Mouse (Mus musculus) MEL (cell line): ENCODE measurements around the gene Podxl2. TPM values are rescaled to one million over a fixed set of nuclear protein-coding genes. Genes with fewer than 3 reads are reported as not detected.

ENCODE experiments used
- DNase-seq: peaks from one replicate; pipeline ENCODE4 v3.0.0; 2011; ENCODE audit warnings: low read depth, low spot score
- H3K27ac ChIP-seq: 2 replicates; pipeline ENCODE4 v1.5.1; 2012; ENCODE audit warnings: low read depth, mild to moderate bottlenecking, control low read depth, low read length, moderate library complexity; ENCODE audit not compliant: control insufficient read depth
- H3K27me3 ChIP-seq, 2 experiments: fragments of 150-350 bp in 1 of 2; sonication (generic) in 1 of 2; 2 replicates each; pipeline ENCODE4 v1.6.1; 2012; ENCODE audit warnings: low read length in 2 of 2, mild to moderate bottlenecking in 2 of 2, improper control_type of control experiment in 1 of 2, moderate library complexity in 1 of 2; ENCODE audit not compliant: insufficient read depth in 2 of 2, control insufficient read depth in 1 of 2
- H3K36me3 ChIP-seq, 2 experiments: 2 replicates each; pipeline ENCODE4 v1.6.1; 2012 to 2014; ENCODE audit warnings: low read length in 2 of 2, improper control_type of control experiment in 1 of 2, inconsistent platforms in 1 of 2, mild to moderate bottlenecking in 1 of 2; ENCODE audit not compliant: insufficient read depth in 2 of 2, control insufficient read depth in 1 of 2
- H3K4me1 ChIP-seq, 2 experiments: fragments of 150-350 bp in 1 of 2; sonication (generic) in 1 of 2; 2 replicates each; pipeline ENCODE4 v1.6.1; 2012; ENCODE audit warnings: low read length in 2 of 2, improper control_type of control experiment in 1 of 2, mild to moderate bottlenecking in 1 of 2; ENCODE audit not compliant: insufficient read depth in 2 of 2, control insufficient read depth in 1 of 2
- H3K4me3 ChIP-seq, 2 experiments: fragments of 150-350 bp in 1 of 2; sonication (generic) in 1 of 2; 2 replicates each; pipeline ENCODE4 v1.5.1; 2012; ENCODE audit warnings: low read depth in 2 of 2, low read length in 2 of 2, mild to moderate bottlenecking in 2 of 2, moderate library complexity in 2 of 2, control low read depth in 1 of 2, improper control_type of control experiment in 1 of 2; ENCODE audit not compliant: control insufficient read depth in 1 of 2, insufficient read depth in 1 of 2
- H3K79me2 ChIP-seq: 2 replicates; pipeline ENCODE4 v1.6.1; 2012; ENCODE audit warnings: mild to moderate bottlenecking, low read length, moderate library complexity; ENCODE audit not compliant: control insufficient read depth, poor library complexity, insufficient read depth
- H3K9ac ChIP-seq: 2 replicates; pipeline ENCODE4 v1.6.1; 2012; ENCODE audit warnings: low read depth, mild to moderate bottlenecking, control low read depth, low read length, moderate library complexity; ENCODE audit not compliant: control insufficient read depth, poor library complexity, severe bottlenecking
- H3K9me3 ChIP-seq: fragments of 150-350 bp; sonication (generic); replicated peaks from 2 replicates; pipeline ENCODE4 v1.6.1; 2012; ENCODE audit warnings: mild to moderate bottlenecking, low read length, improper control_type of control experiment, moderate library complexity; ENCODE audit not compliant: insufficient read depth
- CHD1 ChIP-seq: IDR thresholded peaks from 2 replicates; pipeline ENCODE4 v1.6.1; 2012; ENCODE audit warnings: low read depth, mild to moderate bottlenecking, inconsistent platforms, low read length, improper control_type of control experiment
- CTCF ChIP-seq, 3 experiments: IDR thresholded peaks in 2 of 3; conservative IDR thresholded peaks in 1 of 3; 2 replicates each; pipeline ENCODE4 v1.5.1; 2011 to 2012; ENCODE audit warnings: low read length in 3 of 3, low read depth in 2 of 3, mild to moderate bottlenecking in 2 of 3, improper control_type of control experiment in 1 of 3, inconsistent platforms in 1 of 3, mixed read lengths in 1 of 3, moderate library complexity in 1 of 3; ENCODE audit not compliant: control insufficient read depth in 1 of 3, insufficient read depth in 1 of 3, poor library complexity in 1 of 3, severe bottlenecking in 1 of 3
- E2F4 ChIP-seq: IDR thresholded peaks from 2 replicates; pipeline ENCODE4 v1.6.1; 2011; ENCODE audit warnings: low read depth, low read length, improper control_type of control experiment, borderline replicate concordance
- EP300 ChIP-seq, 2 experiments: IDR thresholded peaks; 2 replicates each; pipeline ENCODE4 v1.6.1; 2011; ENCODE audit warnings: improper control_type of control experiment in 2 of 2, low read length in 2 of 2, low read depth in 1 of 2, mild to moderate bottlenecking in 1 of 2
- GABPA ChIP-seq: IDR thresholded peaks from 2 replicates; pipeline ENCODE4 v1.6.1; 2012; ENCODE audit warnings: low read depth, mild to moderate bottlenecking, inconsistent platforms, low read length, improper control_type of control experiment, moderate library complexity
- GATA1 ChIP-seq: IDR thresholded peaks from 2 replicates; pipeline ENCODE4 v1.6.1; 2011; ENCODE audit warnings: low read depth, low read length, improper control_type of control experiment
- JUND ChIP-seq: IDR thresholded peaks from 2 replicates; pipeline ENCODE4 v1.6.1; 2011; ENCODE audit warnings: low read depth, mild to moderate bottlenecking, improper control_type of control experiment, low read length
- KAT2A ChIP-seq: conservative IDR thresholded peaks from 2 replicates; pipeline ENCODE4 v1.6.1; 2012; ENCODE audit warnings: low read depth, low read length, improper control_type of control experiment, inconsistent platforms
- MAFK ChIP-seq: IDR thresholded peaks from 2 replicates; pipeline ENCODE4 v1.6.1; 2011; ENCODE audit warnings: low read depth, mild to moderate bottlenecking, low read length, improper control_type of control experiment, borderline replicate concordance
- MAX ChIP-seq: IDR thresholded peaks from 2 replicates; pipeline ENCODE4 v1.6.1; 2011; ENCODE audit warnings: low read length, improper control_type of control experiment
- MEF2A ChIP-seq: IDR thresholded peaks from 2 replicates; pipeline ENCODE4 v1.6.1; 2014; ENCODE audit warnings: low read depth, mild to moderate bottlenecking, inconsistent platforms, low read length, improper control_type of control experiment; ENCODE audit not compliant: poor library complexity, insufficient replicate concordance, severe bottlenecking; ENCODE audit errors: extremely low read depth
- MXI1 ChIP-seq: IDR thresholded peaks from 2 replicates; pipeline ENCODE4 v1.6.1; 2011; ENCODE audit warnings: mild to moderate bottlenecking, low read depth, low read length, improper control_type of control experiment
- MYC ChIP-seq: IDR thresholded peaks from 2 replicates; pipeline ENCODE4 v1.6.1; 2011; ENCODE audit warnings: low read depth, mild to moderate bottlenecking, low read length, improper control_type of control experiment, moderate library complexity
- NRF1 ChIP-seq: IDR thresholded peaks from 2 replicates; pipeline ENCODE4 v1.6.1; 2014; ENCODE audit warnings: low read depth, mild to moderate bottlenecking, inconsistent platforms, low read length, improper control_type of control experiment, moderate library complexity; ENCODE audit not compliant: poor library complexity, insufficient read depth, severe bottlenecking
- POLR2A ChIP-seq, 2 experiments: IDR thresholded peaks; 2 replicates each; pipeline ENCODE4 v1.6.1; 2011 to 2012; ENCODE audit warnings: low read length in 2 of 2, mild to moderate bottlenecking in 2 of 2, control low read depth in 1 of 2, improper control_type of control experiment in 1 of 2, low read depth in 1 of 2, moderate library complexity in 1 of 2; ENCODE audit not compliant: control insufficient read depth in 1 of 2, insufficient read depth in 1 of 2, poor library complexity in 1 of 2
- RAD21 ChIP-seq: IDR thresholded peaks from 2 replicates; pipeline ENCODE4 v1.6.1; 2011; ENCODE audit warnings: mild to moderate bottlenecking, low read depth, low read length, improper control_type of control experiment
- SIN3A ChIP-seq: IDR thresholded peaks from 2 replicates; pipeline ENCODE4 v1.6.1; 2012; ENCODE audit warnings: low read length, improper control_type of control experiment, inconsistent platforms
- TBP ChIP-seq: IDR thresholded peaks from 2 replicates; pipeline ENCODE4 v1.8.0; 2011; ENCODE audit warnings: low read depth, low read length, improper control_type of control experiment
- TCF12 ChIP-seq: IDR thresholded peaks from 2 replicates; pipeline ENCODE4 v1.6.1; 2014; ENCODE audit warnings: low read depth, mild to moderate bottlenecking, inconsistent platforms, low read length, improper control_type of control experiment, moderate library complexity
- USF1 ChIP-seq: IDR thresholded peaks from 2 replicates; pipeline ENCODE4 v1.6.1; 2014; ENCODE audit warnings: low read depth, mild to moderate bottlenecking, inconsistent platforms, low read length, improper control_type of control experiment, moderate library complexity
- ZC3H11A ChIP-seq: IDR thresholded peaks from 2 replicates; pipeline ENCODE4 v1.6.1; 2012; ENCODE audit warnings: low read depth, mild to moderate bottlenecking, inconsistent platforms, low read length, improper control_type of control experiment
- ZKSCAN1 ChIP-seq: IDR thresholded peaks from 2 replicates; pipeline ENCODE4 v1.6.1; 2012; ENCODE audit warnings: low read depth, mild to moderate bottlenecking, inconsistent platforms, low read length, improper control_type of control experiment, moderate library complexity
- ZMIZ1 ChIP-seq: IDR thresholded peaks from 2 replicates; pipeline ENCODE4 v1.6.1; 2012; ENCODE audit warnings: low read depth, mild to moderate bottlenecking, inconsistent platforms, low read length, improper control_type of control experiment, moderate library complexity
- polyA plus RNA-seq, 2 experiments: library from polyadenylated mRNA; stranded (reverse) in 1 of 2; unstranded in 1 of 2; fragments of >175 nt in 1 of 2; fragments of >200 nt in 1 of 2; gene quantifications; 2 replicates each; pipeline versions ENCODE4 v1.2.1 to v1.2.4; 2012; ENCODE audit warnings: low replicate concordance in 2 of 2, low read depth in 1 of 2; ENCODE audit not compliant: insufficient read length in 2 of 2, insufficient read depth in 1 of 2, missing spikeins in 1 of 2
- total RNA-seq: library from RNA; depleted of rRNA; stranded (reverse); fragments of 300-350 nt; gene quantifications from 2 replicates; pipeline ENCODE4 v1.2.3, GENCODE M21; 2012

Gene Podxl2
- total and polyA plus RNA-seq, 3 experiments = 0.10 TPM; not detected in 2

GRCm38 (mm10) chr6:88809091-88810037 is 65.5 kb downstream of the Podxl2 start:
- Histone ChIP-seq H3K27me3 (peaks cover 0 to 5% of the 10 kb centered on the region in 2 experiments; a peak in 3 of 4 replicates), H3K9me3 (no peaks in the 10 kb centered on the region), H3K36me3 (no peaks in the 10 kb centered on the region), H3K4me1 (no peaks in the 10 kb centered on the region), H3K4me3 (no peak overlapping the region), H3K9ac (no peak overlapping the region), H3K27ac (no peak overlapping the region), H3K79me2 (no peaks in the 10 kb centered on the region)
- TF ChIP-seq GABPA = no peak
- TF ChIP-seq ZKSCAN1 = no peak
- TF ChIP-seq JUND = no peak
- TF ChIP-seq EP300 (IDR thresholded peaks at IDR 0.05; ENCODE audit: low read depth in 1 of 2, low read length in 2 of 2) = no peak
- no peak for TF ChIP-seq SIN3A
- TF ChIP-seq TCF12 = no peak
- no peak for TF ChIP-seq E2F4
- TF ChIP-seq USF1 = no peak
- TF ChIP-seq KAT2A = no peak
- DNase-seq = no peak

GRCm38 (mm10) chr6:88804966-88805577 is 69.8 kb downstream of the Podxl2 start:
- H3K27me3 ChIP-seq = peaks cover 0 to 4% of the 10 kb centered on the region in 2 experiments; a peak in 2 of 4 replicates
- no peaks in the 10 kb centered on the region for H3K9me3 ChIP-seq
- H3K9ac ChIP-seq = no peak overlapping the region
- no peak for TF ChIP-seq CHD1
- TF ChIP-seq MEF2A = no peak
- no peak for TF ChIP-seq MXI1
- no peak for TF ChIP-seq USF1
- no peak for TF ChIP-seq ZC3H11A
- no peak for TF ChIP-seq NRF1
- no peak for TF ChIP-seq MAFK
- no peak for TF ChIP-seq GABPA
- TF ChIP-seq TBP = no peak
- TF ChIP-seq CTCF (IDR thresholded peaks at IDR 0.05 in 2 of 3, conservative IDR thresholded peaks at IDR 0.05 in 1 of 3; ENCODE audit: control insufficient read depth in 1 of 3, insufficient read depth in 1 of 3, low read depth in 2 of 3, low read length in 3 of 3, poor library complexity in 1 of 3, severe bottlenecking in 1 of 3) = no peak
- TF ChIP-seq GATA1 = no peak
- TF ChIP-seq MYC = no peak
- TF ChIP-seq SIN3A = no peak
- no peak for TF ChIP-seq RAD21
- no peak for TF ChIP-seq MAX
- TF ChIP-seq EP300 (IDR thresholded peaks at IDR 0.05; ENCODE audit: low read depth in 1 of 2, low read length in 2 of 2) = no peak
- TF ChIP-seq POLR2A (IDR thresholded peaks at IDR 0.05; ENCODE audit: control insufficient read depth in 1 of 2, insufficient read depth in 1 of 2, low read depth in 1 of 2, low read length in 2 of 2, poor library complexity in 1 of 2) = no peak
- TF ChIP-seq ZMIZ1 = no peak
- no peaks in the 10 kb centered on the region for H3K79me2 ChIP-seq
- no peak overlapping the region for H3K4me3 ChIP-seq
- DNase-seq = no peak
- H3K36me3 ChIP-seq = no peaks in the 10 kb centered on the region
- no peak overlapping the region for H3K27ac ChIP-seq
- H3K4me1 ChIP-seq = no peaks in the 10 kb centered on the region
